Mouse (Mus musculus) intestine, embryonic 15.5 days (tissue): ENCODE results near the gene Elavl4. TPM values are rescaled to one million over a fixed set of nuclear protein-coding genes. Genes with fewer than 3 reads are reported as not detected.

Source experiments
- ATAC-seq: fragments of 200-750 bp; cut with Nextera tagmentation; 2 replicates; pipeline ENCODE4 v1.8.0; 2017; ENCODE audit warnings: moderate TSS enrichment, moderate library complexity
- H3K27ac ChIP-seq: fragments of 300-500 bp; sonication (generic); 2 replicates; pipeline ENCODE4 v1.5.1; 2015; ENCODE audit warnings: mild to moderate bottlenecking, inconsistent platforms
- H3K27me3 ChIP-seq: fragments of 300-500 bp; sonication (generic); replicated peaks from 2 replicates; pipeline ENCODE4 v1.6.1; 2015; ENCODE audit warnings: inconsistent platforms
- H3K36me3 ChIP-seq: fragments of 300-500 bp; sonication (generic); 2 replicates; pipeline ENCODE4 v1.6.1; 2015; ENCODE audit warnings: inconsistent platforms
- H3K4me1 ChIP-seq: fragments of 300-500 bp; sonication (generic); replicated peaks from 2 replicates; pipeline ENCODE4 v1.6.1; 2015; ENCODE audit warnings: inconsistent platforms
- H3K4me2 ChIP-seq: fragments of 300-500 bp; sonication (generic); replicated peaks from 2 replicates; pipeline ENCODE4 v1.6.1; 2015; ENCODE audit warnings: mild to moderate bottlenecking, inconsistent platforms
- H3K4me3 ChIP-seq: fragments of 300-500 bp; sonication (generic); replicated peaks from 2 replicates; pipeline ENCODE4 v1.5.1; 2015; ENCODE audit warnings: inconsistent platforms
- H3K9ac ChIP-seq: fragments of 300-500 bp; sonication (generic); 2 replicates; pipeline ENCODE4 v1.6.1; 2015; ENCODE audit warnings: inconsistent platforms
- H3K9me3 ChIP-seq: fragments of 300-500 bp; sonication (generic); 2 replicates; pipeline ENCODE4 v1.6.1; 2016; ENCODE audit warnings: inconsistent platforms
- WGBS: fragments of 180-500 bp; shearing (Covaris S2); methylation state at CpG from one replicate; pipeline ENCODE4 v1.1.7; 2015; 5-methylcytosine and 5-hydroxymethylcytosine counted together
- polyA plus RNA-seq: library from polyadenylated mRNA; unstranded; fragments of >200 nt; fragmentation: Nextera tagmentation; extraction: Ambion mirVana; gene quantifications from 2 replicates; pipeline ENCODE4 v1.2.1, GENCODE M21; 2015

Gene Elavl4
- polyA plus RNA-seq, 1 experiment from 2014 or later = 50.0 TPM

- H3K4me1 ChIP-seq = no peaks in the 10 kb centered on the region
- no peak overlapping the region for H3K4me3 ChIP-seq
- no peaks in the 10 kb centered on the region for H3K36me3 ChIP-seq
- H3K9ac ChIP-seq = no peak overlapping the region
- 57% methylated on average over 7 of the region's 7 CpGs for WGBS
- H3K27ac ChIP-seq = no peak overlapping the region
- no peak overlapping the region for H3K4me2 ChIP-seq
- no peaks in the 10 kb centered on the region for H3K9me3 ChIP-seq
- no peaks in the 10 kb centered on the region for H3K27me3 ChIP-seq
- ATAC-seq = no peak
Measured at GRCm38 (mm10) chr4:110290544-110291095, 61.1 kb downstream of the Elavl4 start.

- H3K4me2 ChIP-seq = no peak overlapping the region
- WGBS = 69% methylated on average over 12 of the region's 12 CpGs
- H3K4me3 ChIP-seq = no peak overlapping the region
- H3K36me3 ChIP-seq = no peaks in the 10 kb centered on the region
- H3K4me1 ChIP-seq = no peaks in the 10 kb centered on the region
- no peak overlapping the region for H3K9ac ChIP-seq
- ATAC-seq = no peak
- no peaks in the 10 kb centered on the region for H3K9me3 ChIP-seq
- H3K27me3 ChIP-seq = no peaks in the 10 kb centered on the region
- no peak overlapping the region for H3K27ac ChIP-seq
Measured at GRCm38 (mm10) chr4:110290056-110290455, 61.7 kb downstream of the Elavl4 start.

GRCm38 (mm10) chr4:110287412-110288067, 64.2 kb downstream of the Elavl4 start:
- H3K4me2 ChIP-seq = no peak overlapping the region

GRCm38 (mm10) chr4:110286841-110287240, 64.9 kb downstream of the Elavl4 start:
- Histone ChIP-seq H3K4me1 (no peaks in the 10 kb centered on the region), H3K27ac (no peak overlapping the region), H3K27me3 (no peaks in the 10 kb centered on the region), H3K9me3 (no peaks in the 10 kb centered on the region), H3K4me3 (peak overlapping the region; percentile 7; the same call in 1 of the 2 replicates), H3K36me3 (no peaks in the 10 kb centered on the region), H3K4me2 (peak overlapping the region; percentile 46), H3K9ac (no peak overlapping the region)
- no peak for ATAC-seq
- 55% methylated on average over 7 of the region's 7 CpGs for WGBS

More at GRCm38 (mm10) chr4:110287412-110288067, 64.2 kb downstream of the Elavl4 start:
- no peak for ATAC-seq
- 37% methylated on average over 11 of the region's 11 CpGs for WGBS
- Histone ChIP-seq H3K36me3 (no peaks in the 10 kb centered on the region), H3K9me3 (no peaks in the 10 kb centered on the region), H3K4me1 (no peaks in the 10 kb centered on the region), H3K27ac (no peak overlapping the region), H3K27me3 (no peaks in the 10 kb centered on the region), H3K9ac (no peak overlapping the region), H3K4me3 (no peak overlapping the region)

GRCm38 (mm10) chr4:110286371-110286781, 65.3 kb downstream of the Elavl4 start:
- H3K36me3 ChIP-seq = no peaks in the 10 kb centered on the region
- no peak overlapping the region for H3K27ac ChIP-seq
- H3K27me3 ChIP-seq = no peaks in the 10 kb centered on the region
- H3K9me3 ChIP-seq = no peaks in the 10 kb centered on the region
- H3K4me2 ChIP-seq = peak overlapping the region; percentile 46
- ATAC-seq = peak; percentile 58; the same call in 1 of the 2 replicates
- peak overlapping the region; percentile 7; the same call in 1 of the 2 replicates for H3K4me3 ChIP-seq
- WGBS = 8% methylated on average over 9 of the region's 9 CpGs
- no peaks in the 10 kb centered on the region for H3K4me1 ChIP-seq
- no peak overlapping the region for H3K9ac ChIP-seq

GRCm38 (mm10) chr4:110285346-110286330, 66.1 kb downstream of the Elavl4 start:
- Histone ChIP-seq H3K4me3 (peak overlapping the region; percentile 7; the same call in 1 of the 2 replicates), H3K36me3 (no peaks in the 10 kb centered on the region), H3K27me3 (no peaks in the 10 kb centered on the region), H3K4me1 (no peaks in the 10 kb centered on the region), H3K9ac (no peak overlapping the region), H3K4me2 (peak overlapping the region; percentile 46), H3K27ac (no peak overlapping the region), H3K9me3 (no peaks in the 10 kb centered on the region)
- ATAC-seq = peak; percentile 55; the same call in 1 of the 2 replicates
- WGBS = 18% methylated on average over 15 of the region's 15 CpGs

- no peak for ATAC-seq
- no peak overlapping the region for H3K4me3 ChIP-seq
- WGBS = 77% methylated on average over 3 of the region's 3 CpGs
- no peaks in the 10 kb centered on the region for H3K9me3 ChIP-seq
- no peak overlapping the region for H3K27ac ChIP-seq
- no peaks in the 10 kb centered on the region for H3K27me3 ChIP-seq
- no peak overlapping the region for H3K4me2 ChIP-seq
- H3K4me1 ChIP-seq = no peaks in the 10 kb centered on the region
- H3K9ac ChIP-seq = no peak overlapping the region
- no peaks in the 10 kb centered on the region for H3K36me3 ChIP-seq
Measured at GRCm38 (mm10) chr4:110284446-110284845, 67.3 kb downstream of the Elavl4 start.

GRCm38 (mm10) chr4:110270046-110270445, 81.7 kb downstream of the Elavl4 start:
- H3K27ac ChIP-seq = no peak overlapping the region
- no peaks in the 10 kb centered on the region for H3K4me1 ChIP-seq
- no peak for ATAC-seq
- WGBS = 20% methylated on average over 4 of the region's 4 CpGs
- no peak overlapping the region for H3K4me2 ChIP-seq
- H3K4me3 ChIP-seq = no peak overlapping the region
- no peak overlapping the region for H3K9ac ChIP-seq
- H3K9me3 ChIP-seq = no peaks in the 10 kb centered on the region
- no peaks in the 10 kb centered on the region for H3K36me3 ChIP-seq
- H3K27me3 ChIP-seq = no peaks in the 10 kb centered on the region

GRCm38 (mm10) chr4:110266804-110267575, 84.7 kb downstream of the Elavl4 start:
- Histone ChIP-seq H3K36me3 (no peaks in the 10 kb centered on the region), H3K4me3 (no peak overlapping the region), H3K27ac (no peak overlapping the region), H3K27me3 (no peaks in the 10 kb centered on the region), H3K9ac (no peak overlapping the region), H3K4me1 (no peaks in the 10 kb centered on the region), H3K9me3 (no peaks in the 10 kb centered on the region), H3K4me2 (no peak overlapping the region)
- 57% methylated on average over 9 of the region's 9 CpGs for WGBS
- ATAC-seq = peak; percentile 90

- Histone ChIP-seq H3K4me2 (no peak overlapping the region), H3K27ac (no peak overlapping the region), H3K27me3 (no peaks in the 10 kb centered on the region), H3K4me1 (no peaks in the 10 kb centered on the region), H3K9ac (no peak overlapping the region), H3K36me3 (no peaks in the 10 kb centered on the region), H3K4me3 (no peak overlapping the region), H3K9me3 (no peaks in the 10 kb centered on the region)
- ATAC-seq = no peak
- WGBS = 58% methylated on average over 8 of the region's 8 CpGs
Measured at GRCm38 (mm10) chr4:110264345-110264943, 87.3 kb downstream of the Elavl4 start.

GRCm38 (mm10) chr4:110257360-110257759, 94.3 kb downstream of the Elavl4 start:
- Histone ChIP-seq H3K27me3 (no peaks in the 10 kb centered on the region), H3K9me3 (no peaks in the 10 kb centered on the region), H3K9ac (no peak overlapping the region), H3K36me3 (no peaks in the 10 kb centered on the region), H3K27ac (no peak overlapping the region), H3K4me3 (no peak overlapping the region), H3K4me1 (no peaks in the 10 kb centered on the region), H3K4me2 (no peak overlapping the region)
- WGBS = 39% methylated on average over 3 of the region's 3 CpGs
- no peak for ATAC-seq
